ENCODE assay signal across 8 mouse cellular contexts in the genomic region with DNA sequence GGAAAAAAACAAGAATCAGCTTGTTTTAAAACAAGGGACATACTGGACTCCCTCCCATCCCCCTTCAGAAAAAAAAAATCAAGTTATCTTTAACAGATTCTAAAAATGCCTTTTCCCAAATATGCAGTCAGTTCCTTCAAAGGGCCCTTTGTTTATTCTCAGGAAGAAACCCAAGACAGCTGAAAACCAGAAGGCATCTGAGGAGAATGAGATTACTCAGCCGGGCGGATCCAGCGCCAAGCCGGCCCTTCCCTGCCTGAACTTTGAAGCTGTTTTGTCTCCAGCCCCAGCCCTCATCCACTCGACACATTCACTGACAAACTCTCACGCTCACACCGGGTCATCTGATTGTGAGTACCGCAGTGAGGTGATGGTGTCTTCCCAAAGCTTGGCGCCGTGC.
DNase-seq lines count a peak whose midpoint lies in the region; ATAC-seq and TF ChIP-seq lines count a peak whose summit lies in the region.

No protein-coding gene starts in this region.

- peak; percentile 75 for ATAC-seq in intestine, embryonic 16.5 days

- DNase-seq in left cerebral cortex, postnatal 10 days (ENCODE audit: extremely low spot score in 1 of 2, low spot score in 2 of 2) = peak; percentile 64 to 89
- DNase-seq in left cerebral cortex, adult 18-20 months (ENCODE audit: low spot score in 2 of 2) = no peak
- peak; percentile 73 for DNase-seq in embryo, embryonic 11 days
- peak; percentile 80 to 89 for DNase-seq in heart, adult 18-20 months
- DNase-seq in lung, postnatal 25 days (ENCODE audit: low spot score) = peak; percentile 76
- no peak for DNase-seq in spleen, postnatal 14 days (ENCODE audit: low spot score in 2 of 2)

- H3K4me2 ChIP-seq in intestine, embryonic 16.5 days (ENCODE audit: low read depth, low read length) = no peak overlapping the region

- TF ChIP-seq POLR2A in testis, adult 2 months (IDR thresholded peaks at IDR 0.05; ENCODE audit: control insufficient read depth, low read depth, low read length) = no peak

- peak overlapping the region; percentile 74; the same call in 1 of the 2 replicates for H3K27ac ChIP-seq in intestine, embryonic 16.5 days (ENCODE audit: low read length)
- H3K27ac ChIP-seq in testis, adult 2 months (ENCODE audit: control insufficient read depth, insufficient read depth, low read depth, low read length) = peak overlapping the region; percentile 79

- H3K4me3 ChIP-seq in intestine, embryonic 16.5 days (ENCODE audit: low read length) = no peak overlapping the region
- H3K4me3 ChIP-seq in testis, adult 2 months (ENCODE audit: control insufficient read depth, low read depth, low read length) = no peak overlapping the region

- no peaks in the 10 kb centered on the region for H3K27me3 ChIP-seq in intestine, embryonic 16.5 days (replicated peaks; ENCODE audit: control insufficient read depth, insufficient read depth, low read length)
- no peaks in the 10 kb centered on the region for H3K27me3 ChIP-seq in testis, adult 2 months (ENCODE audit: control insufficient read depth, insufficient read depth, low read length)

- intact Hi-C loops in left cerebral cortex, postnatal 10 days (cut with DNase I) = loop anchor here (5.0 kb wide), 1 partner anchor 70 kb away; no protein-coding TSS in a partner anchor

- no peaks in the 10 kb centered on the region for H3K9me3 ChIP-seq in intestine, embryonic 16.5 days (ENCODE audit: control insufficient read depth, low read length)

- peaks cover 19% of the 10 kb centered on the region for H3K4me1 ChIP-seq in intestine, embryonic 16.5 days (ENCODE audit: control insufficient read depth, insufficient read depth, low read length)
- no peaks in the 10 kb centered on the region; the same call in 1 of the 2 replicates for H3K4me1 ChIP-seq in testis, adult 2 months (ENCODE audit: control insufficient read depth, insufficient read depth, low read length)

- no peak for TF ChIP-seq CTCF in testis, adult 2 months (IDR thresholded peaks at IDR 0.05; ENCODE audit: control insufficient read depth, insufficient read depth, insufficient replicate concordance, low read depth, low read length)

- H3K9ac ChIP-seq in intestine, embryonic 16.5 days (ENCODE audit: low read depth, low read length) = no peak overlapping the region

- 17% methylated on average over 10 of the region's 10 CpGs for WGBS in intestine, embryonic 16.5 days

- no peaks in the 10 kb centered on the region for H3K36me3 ChIP-seq in intestine, embryonic 16.5 days (ENCODE audit: control insufficient read depth, insufficient read depth, low read length)
- no peaks in the 10 kb centered on the region for H3K36me3 ChIP-seq in testis, adult 2 months (ENCODE audit: control insufficient read depth, insufficient read depth, low read length)

Comparison
In these comparisons a context has a peak if more than half of its experiments do, and no peak if none do; other contexts are left out.
1. DNase-seq: peak in left cerebral cortex, postnatal 10 days (2 of 2), embryo, embryonic 11 days (single experiment), heart, adult 18-20 months (2 of 2) and lung, postnatal 25 days (single experiment); none in left cerebral cortex, adult 18-20 months (0 of 2) and spleen, postnatal 14 days (0 of 2).